Comparison of ENCODE assay signal across 24 mouse cellular contexts in genomic region chr1:171016676-171017356, GRCm38 (mm10). TPM values are rescaled to one million over a fixed set of nuclear protein-coding genes. Genes with fewer than 3 reads are reported as not detected.
DNase-seq lines count a peak whose midpoint lies in the region; ATAC-seq and TF ChIP-seq lines count a peak whose summit lies in the region.
"Had no signal": no experiment of that assay in that cellular context is flagged by ENCODE, and none has a peak within 500 bp of the region (broad histone marks: within the 10 kb centered on the region; RNA-seq: fewer than 3 reads in every experiment).

No protein-coding gene starts in this region.

- H3K4me1 ChIP-seq in bone marrow, adult 2 months (ENCODE audit: control insufficient read depth, insufficient read depth, low read length): peaks cover 1% of the 10 kb centered on the region; the same call in 1 of the 2 replicates
- H3K4me1 ChIP-seq in midbrain, postnatal 0 days (ENCODE audit: insufficient read depth, low read length): no peaks in the 10 kb centered on the region
- H3K4me1 ChIP-seq: embryonic facial prominence, embryonic 13.5 days; heart, embryonic 15.5 days; limb, embryonic 13.5 days; lung, embryonic 15.5 days had no signal

- peak overlapping the region; percentile 96 for H3K27ac ChIP-seq in bone marrow, adult 2 months (ENCODE audit: control insufficient read depth, insufficient read depth, low read depth, low read length, poor library complexity)
- peak overlapping the region; percentile 94 for H3K27ac ChIP-seq in macrophage
- H3K27ac ChIP-seq in midbrain, postnatal 0 days (ENCODE audit: low read depth, low read length): no peak overlapping the region
- H3K27ac ChIP-seq: embryonic facial prominence, embryonic 13.5 days; heart, embryonic 15.5 days; hindbrain, postnatal 0 days; limb, embryonic 13.5 days; lung, embryonic 15.5 days had no signal

- H3K36me3 ChIP-seq in macrophage (ENCODE audit: inconsistent target): peaks cover 20% of the 10 kb centered on the region; the same call in 1 of the 2 replicates
- no peaks in the 10 kb centered on the region for H3K36me3 ChIP-seq in midbrain, postnatal 0 days (ENCODE audit: insufficient read depth, low read length)
- H3K36me3 ChIP-seq: embryonic facial prominence, embryonic 13.5 days; heart, embryonic 15.5 days; limb, embryonic 13.5 days; lung, embryonic 15.5 days had no signal

- H3K9ac ChIP-seq in midbrain, postnatal 0 days (replicated peaks; ENCODE audit: low read length, poor library complexity, severe bottlenecking): no peak overlapping the region
- H3K9ac ChIP-seq: embryonic facial prominence, embryonic 13.5 days; heart, embryonic 15.5 days; limb, embryonic 13.5 days; lung, embryonic 15.5 days had no signal

- no peak for TF ChIP-seq POLR2A in bone marrow, adult 2 months (IDR thresholded peaks at IDR 0.05; ENCODE audit: borderline replicate concordance, control insufficient read depth, low read depth, low read length)

- H3K4me3 ChIP-seq in bone marrow, adult 2 months (replicated peaks; ENCODE audit: control insufficient read depth, low read depth, low read length): peak overlapping the region; percentile 2
- H3K4me3 ChIP-seq in macrophage (ENCODE audit: inconsistent target): no peak overlapping the region
- H3K4me3 ChIP-seq in midbrain, postnatal 0 days (ENCODE audit: low read depth, low read length): no peak overlapping the region
- H3K4me3 ChIP-seq: embryonic facial prominence, embryonic 13.5 days; heart, embryonic 15.5 days; limb, embryonic 13.5 days; lung, embryonic 15.5 days had no signal

- TF ChIP-seq CTCF in bone marrow, adult 2 months (IDR thresholded peaks at IDR 0.05; ENCODE audit: control insufficient read depth, insufficient read depth, low read length): no peak
- TF ChIP-seq CTCF in midbrain, postnatal 0 days (IDR thresholded peaks at IDR 0.05): no peak

- peaks cover 30% of the 10 kb centered on the region; the same call in 1 of the 2 replicates for H3K79me2 ChIP-seq in macrophage (ENCODE audit: inconsistent target)

- ATAC-seq in midbrain, postnatal 0 days (ENCODE audit: low FRiP score): no peak
- ATAC-seq: forebrain, embryonic 14.5 days; hindbrain, postnatal 0 days had no signal

- WGBS in bone marrow, adult 2 months: 38% methylated on average over 6 of the region's 6 CpGs
- WGBS in macrophage (ENCODE audit: missing documents): 41% methylated on average over 6 of the region's 6 CpGs
- 89% methylated on average over 6 of the region's 6 CpGs for WGBS in midbrain, postnatal 0 days

- no peaks in the 10 kb centered on the region for H3K27me3 ChIP-seq in midbrain, postnatal 0 days (ENCODE audit: insufficient read depth, low read length)
- H3K27me3 ChIP-seq: embryonic facial prominence, embryonic 13.5 days; heart, embryonic 15.5 days; limb, embryonic 13.5 days; lung, embryonic 15.5 days had no signal

- no peak overlapping the region for H3K4me2 ChIP-seq in midbrain, postnatal 0 days (ENCODE audit: low read depth, low read length, poor library complexity, severe bottlenecking)
- H3K4me2 ChIP-seq: embryonic facial prominence, embryonic 13.5 days; heart, embryonic 15.5 days; limb, embryonic 13.5 days; lung, embryonic 15.5 days had no signal

- H3K9me3 ChIP-seq in midbrain, postnatal 0 days (ENCODE audit: low read length): no peaks in the 10 kb centered on the region
- H3K9me3 ChIP-seq: embryonic facial prominence, embryonic 13.5 days; heart, embryonic 15.5 days; lung, embryonic 15.5 days had no signal

- DNase-seq in adrenal gland, adult (ENCODE audit: inconsistent age in 2 of 2, low spot score in 1 of 2): peak; percentile 43 to 82
- DNase-seq in adrenal gland, postnatal 25 days: no peak
- DNase-seq in 3134 (ENCODE audit: extremely low read depth, insufficient read length, low spot score): peak; percentile 54
- DNase-seq in midbrain, postnatal 0 days (ENCODE audit: low spot score): no peak
- DNase-seq in lung, postnatal 14 days: no peak
- no peak for DNase-seq in neural tube, embryonic 10.5 days (ENCODE audit: extremely low spot score, low spot score)
- DNase-seq: cerebellum, adult 9-11 months; gastrocnemius, postnatal 14 days; kidney, adult 11 months; kidney, postnatal 10 days; layer of hippocampus, postnatal 36 days; midbrain, embryonic 14.5 days; retina, postnatal 1 day; thymus, postnatal 14 days had no signal

RNA-seq across cellular contexts. Expression of gene Fcgr4, which starts 1.9 kb away (rescaled TPM):
- total RNA-seq in adrenal gland, postnatal 25 days (2021): 0.76 and 1.6 TPM in 2 replicates
- 10.4 and 24.3 TPM in 2 replicates for polyA plus RNA-seq in bone marrow, adult 2 months (2011; ENCODE audit: insufficient read depth, insufficient read length, low replicate concordance, missing spikeins)
- 10 to 100 TPM in 18 of 26 experiments, 1 to 10 TPM in 8; 2.8 to 51.5 (median 15.7) TPM for total RNA-seq in macrophage (2018; cell fraction: chromatin; rRNA removed)
- 100 to 1,000 TPM; 164 to 540 (median 249) TPM for total RNA-seq in macrophage (2018; cell fraction: cytosol; rRNA removed)
- total RNA-seq in macrophage (2018; cell fraction: nucleus; rRNA removed): 100 to 1,000 TPM in 12 of 26 experiments, 10 to 100 TPM in 14; 45.3 to 292 (median 97.1) TPM
- polyA plus RNA-seq in macrophage (2018): 192 to 337 TPM (median 269 TPM) in 3 replicates
- total RNA-seq in midbrain, postnatal 0 days (2014; rRNA removed): 0.57 TPM in 1 of 2 replicates, not detected in the other
- polyA plus RNA-seq in midbrain, postnatal 0 days (2015; fragmentation: Nextera tagmentation; extraction: Ambion mirVana): 0.25 and 0.48 TPM in 2 replicates
- total RNA-seq: gastrocnemius, postnatal 14 days; hindbrain, postnatal 0 days; left cerebral cortex, postnatal 14 days had no signal
- polyA plus RNA-seq: testis, adult 2 months had no signal

RNA-seq across cellular contexts. Expression of gene Fcgr2b, which starts 40.5 kb away (rescaled TPM):
- total RNA-seq in adrenal gland, postnatal 25 days (2021): 1.5 and 2.6 TPM in 2 replicates
- 23.0 and 75.4 TPM in 2 replicates for polyA plus RNA-seq in bone marrow, adult 2 months (2011; ENCODE audit: insufficient read depth, insufficient read length, low replicate concordance, missing spikeins)
- 1,000 to 10,000 TPM in 14 of 26 experiments, 100 to 1,000 TPM in 12; 552 to 2,008 (median 1,011) TPM for total RNA-seq in macrophage (2018; cell fraction: chromatin; rRNA removed)
- total RNA-seq in macrophage (2018; cell fraction: cytosol; rRNA removed): 100 to 1,000 TPM; 224 to 730 (median 474) TPM
- 1,000 to 10,000 TPM in 21 of 26 experiments, 100 to 1,000 TPM in 5; 780 to 1,818 (median 1,207) TPM for total RNA-seq in macrophage (2018; cell fraction: nucleus; rRNA removed)
- polyA plus RNA-seq in macrophage (2018): 372 to 843 TPM (median 791 TPM) in 3 replicates
- total RNA-seq in midbrain, postnatal 0 days (2014; rRNA removed): 1.8 and 6.6 TPM in 2 replicates
- 2.1 and 3.6 TPM in 2 replicates for polyA plus RNA-seq in midbrain, postnatal 0 days (2015; fragmentation: Nextera tagmentation; extraction: Ambion mirVana)

RNA-seq across cellular contexts. Expression of gene Fcgr3, which starts 47.9 kb away (rescaled TPM):
- 5.5 and 7.4 TPM in 2 replicates for total RNA-seq in adrenal gland, postnatal 25 days (2021)
- 18.2 and 56.7 TPM in 2 replicates for polyA plus RNA-seq in bone marrow, adult 2 months (2011; ENCODE audit: insufficient read depth, insufficient read length, low replicate concordance, missing spikeins)
- total RNA-seq in macrophage (2018; cell fraction: chromatin; rRNA removed): 100 to 1,000 TPM in 2 of 26 experiments, 10 to 100 TPM in 24; 11.2 to 126 (median 31.3) TPM
- total RNA-seq in macrophage (2018; cell fraction: cytosol; rRNA removed): 1,000 to 10,000 TPM in 1 of 26 experiments, 100 to 1,000 TPM in 25; 241 to 1,033 (median 488) TPM
- total RNA-seq in macrophage (2018; cell fraction: nucleus; rRNA removed): 100 to 1,000 TPM in 22 of 26 experiments, 10 to 100 TPM in 4; 68.5 to 379 (median 158) TPM
- 921 to 1,206 TPM (median 1,155 TPM) in 3 replicates for polyA plus RNA-seq in macrophage (2018)
- total RNA-seq in midbrain, postnatal 0 days (2014; rRNA removed): 18.1 and 19.8 TPM in 2 replicates
- 12.8 and 14.2 TPM in 2 replicates for polyA plus RNA-seq in midbrain, postnatal 0 days (2015; fragmentation: Nextera tagmentation; extraction: Ambion mirVana)

Comparison
In these comparisons a context has a peak if more than half of its experiments do, and no peak if none do; other contexts are left out.
1. DNase-seq: peak in adrenal gland, adult (2 of 2) and 3134 (single experiment); none in adrenal gland, postnatal 25 days (single experiment), midbrain, postnatal 0 days (single experiment), lung, postnatal 14 days (single experiment) and neural tube, embryonic 10.5 days (single experiment).
2. RNA of gene Fcgr3, which starts 47.9 kb away (polyA plus RNA-seq): 921 to 1,206 TPM in macrophage; 18.2 to 56.7 TPM in bone marrow, adult 2 months and 12.8 to 14.2 TPM in midbrain, postnatal 0 days; every median in the first group is over 10 times any median in the second.